Mouse (Mus musculus): ENCODE data around the gene Lrrc8b. TPM values are rescaled to one million over a fixed set of nuclear protein-coding genes. Genes with fewer than 3 reads are reported as not detected.

Gene Lrrc8b
- polyA plus RNA-seq, 1 experiment from 2014 or later: 9.4 TPM

GRCm38 (mm10) chr5:105494246-105494917 lies 78.8 kb downstream of the Lrrc8b start:
- 54% methylated on average over 10 of the region's 10 CpGs for WGBS
- Histone ChIP-seq H3K27me3 (replicated peaks; ENCODE audit: control insufficient read depth, insufficient read depth, low read length) (0 out of 2 replicates have a peak, but pooled peaks cover 2% of the 10 kb centered on the region), H3K9me3 (ENCODE audit: control insufficient read depth, low read length) (no peaks in the 10 kb centered on the region), H3K4me3 (ENCODE audit: low read depth, low read length) (no peak overlapping the region), H3K9ac (ENCODE audit: low read depth, low read length) (no peak overlapping the region), H3K27ac (ENCODE audit: low read depth, low read length) (no peak overlapping the region), H3K4me2 (peak overlapping the region; percentile 5; the same call in 1 of the 2 replicates), H3K4me1 (replicated peaks; ENCODE audit: control insufficient read depth, insufficient read depth, low read length) (0 out of 2 replicates have a peak, but pooled peaks cover 4% of the 10 kb centered on the region), H3K36me3 (ENCODE audit: control insufficient read depth, insufficient read depth, low read length) (no peaks in the 10 kb centered on the region)
- DNase-seq (ENCODE audit: low spot score) (no peak), ATAC-seq (replicated peaks; ENCODE audit: low FRiP score) (no peak)

GRCm38 (mm10) chr5:105494918-105495901 lies 79.6 kb downstream of the Lrrc8b start:
- H3K9ac ChIP-seq (ENCODE audit: low read depth, low read length): no peak overlapping the region
- 0 out of 2 replicates have a peak, but pooled peaks cover 2% of the 10 kb centered on the region for H3K27me3 ChIP-seq (replicated peaks; ENCODE audit: control insufficient read depth, insufficient read depth, low read length)
- H3K27ac ChIP-seq (ENCODE audit: low read depth, low read length): no peak overlapping the region
- ATAC-seq (replicated peaks; ENCODE audit: low FRiP score) (peak; percentile 82), DNase-seq (ENCODE audit: low spot score) (peak; percentile 69)
- WGBS: 13% methylated on average over 22 of the region's 24 CpGs
- H3K9me3 ChIP-seq (ENCODE audit: control insufficient read depth, low read length): no peaks in the 10 kb centered on the region
- 0 out of 2 replicates have a peak, but pooled peaks cover 4% of the 10 kb centered on the region for H3K4me1 ChIP-seq (replicated peaks; ENCODE audit: control insufficient read depth, insufficient read depth, low read length)
- peak overlapping the region; percentile 19 for H3K4me3 ChIP-seq (ENCODE audit: low read depth, low read length)
- H3K4me2 ChIP-seq: peak overlapping the region; percentile 54
- no peaks in the 10 kb centered on the region for H3K36me3 ChIP-seq (ENCODE audit: control insufficient read depth, insufficient read depth, low read length)

GRCm38 (mm10) chr5:105496133-105496532 lies 80.6 kb downstream of the Lrrc8b start:
- DNase-seq (ENCODE audit: low spot score) (no peak), ATAC-seq (replicated peaks; ENCODE audit: low FRiP score) (no peak)
- no peak overlapping the region for H3K4me3 ChIP-seq (ENCODE audit: low read depth, low read length)
- H3K4me2 ChIP-seq: no peak overlapping the region
- H3K36me3 ChIP-seq (ENCODE audit: control insufficient read depth, insufficient read depth, low read length): no peaks in the 10 kb centered on the region
- H3K27ac ChIP-seq (ENCODE audit: low read depth, low read length): no peak overlapping the region
- no peaks in the 10 kb centered on the region for H3K9me3 ChIP-seq (ENCODE audit: control insufficient read depth, low read length)
- H3K4me1 ChIP-seq (replicated peaks; ENCODE audit: control insufficient read depth, insufficient read depth, low read length): 0 out of 2 replicates have a peak, but pooled peaks cover 4% of the 10 kb centered on the region
- 74% methylated on average over 4 of the region's 4 CpGs for WGBS
- H3K27me3 ChIP-seq (replicated peaks; ENCODE audit: control insufficient read depth, insufficient read depth, low read length): 0 out of 2 replicates have a peak, but pooled peaks cover 2% of the 10 kb centered on the region
- H3K9ac ChIP-seq (ENCODE audit: low read depth, low read length): no peak overlapping the region

GRCm38 (mm10) chr5:105496586-105496985 lies 81.0 kb downstream of the Lrrc8b start:
- WGBS: 80% methylated on average over 7 of the region's 7 CpGs
- no peak overlapping the region for H3K4me3 ChIP-seq (ENCODE audit: low read depth, low read length)

GRCm38 (mm10) chr5:105498429-105499000 lies 82.9 kb downstream of the Lrrc8b start:
- ATAC-seq (replicated peaks; ENCODE audit: low FRiP score): no peak

More at GRCm38 (mm10) chr5:105496586-105496985, 81.0 kb downstream of the Lrrc8b start:
- ATAC-seq (replicated peaks; ENCODE audit: low FRiP score) (no peak), DNase-seq (ENCODE audit: low spot score) (no peak)
- no peaks in the 10 kb centered on the region for H3K36me3 ChIP-seq (ENCODE audit: control insufficient read depth, insufficient read depth, low read length)
- no peaks in the 10 kb centered on the region for H3K9me3 ChIP-seq (ENCODE audit: control insufficient read depth, low read length)
- H3K9ac ChIP-seq (ENCODE audit: low read depth, low read length): no peak overlapping the region
- H3K4me1 ChIP-seq (replicated peaks; ENCODE audit: control insufficient read depth, insufficient read depth, low read length): 0 out of 2 replicates have a peak, but pooled peaks cover 4% of the 10 kb centered on the region
- no peak overlapping the region for H3K4me2 ChIP-seq
- H3K27me3 ChIP-seq (replicated peaks; ENCODE audit: control insufficient read depth, insufficient read depth, low read length): 0 out of 2 replicates have a peak, but pooled peaks cover 2% of the 10 kb centered on the region
- H3K27ac ChIP-seq (ENCODE audit: low read depth, low read length): no peak overlapping the region

GRCm38 (mm10) chr5:105499396-105499795 lies 83.8 kb downstream of the Lrrc8b start:
- Histone ChIP-seq H3K4me3 (ENCODE audit: low read depth, low read length) (no peak overlapping the region), H3K9me3 (ENCODE audit: control insufficient read depth, low read length) (no peaks in the 10 kb centered on the region; the same call in 1 of the 2 replicates), H3K9ac (ENCODE audit: low read depth, low read length) (no peak overlapping the region), H3K27me3 (replicated peaks; ENCODE audit: control insufficient read depth, insufficient read depth, low read length) (0 out of 2 replicates have a peak, but pooled peaks cover 2% of the 10 kb centered on the region), H3K4me2 (no peak overlapping the region), H3K27ac (ENCODE audit: low read depth, low read length) (no peak overlapping the region), H3K36me3 (ENCODE audit: control insufficient read depth, insufficient read depth, low read length) (no peaks in the 10 kb centered on the region), H3K4me1 (replicated peaks; ENCODE audit: control insufficient read depth, insufficient read depth, low read length) (0 out of 2 replicates have a peak, but pooled peaks cover 4% of the 10 kb centered on the region)
- WGBS: 41% methylated on average over 1 of the region's 1 CpGs
- ATAC-seq (replicated peaks; ENCODE audit: low FRiP score) (no peak; the same call in 1 of the 2 replicates), DNase-seq (ENCODE audit: low spot score) (no peak)

More at GRCm38 (mm10) chr5:105498429-105499000, 82.9 kb downstream of the Lrrc8b start:
- Histone ChIP-seq H3K9ac (ENCODE audit: low read depth, low read length) (no peak overlapping the region), H3K4me2 (no peak overlapping the region), H3K36me3 (ENCODE audit: control insufficient read depth, insufficient read depth, low read length) (no peaks in the 10 kb centered on the region), H3K27ac (ENCODE audit: low read depth, low read length) (no peak overlapping the region), H3K4me3 (ENCODE audit: low read depth, low read length) (no peak overlapping the region), H3K9me3 (ENCODE audit: control insufficient read depth, low read length) (no peaks in the 10 kb centered on the region; the same call in 1 of the 2 replicates), H3K4me1 (replicated peaks; ENCODE audit: control insufficient read depth, insufficient read depth, low read length) (0 out of 2 replicates have a peak, but pooled peaks cover 4% of the 10 kb centered on the region), H3K27me3 (replicated peaks; ENCODE audit: control insufficient read depth, insufficient read depth, low read length) (0 out of 2 replicates have a peak, but pooled peaks cover 2% of the 10 kb centered on the region)
- WGBS: 71% methylated on average over 4 of the region's 4 CpGs
- no peak for DNase-seq (ENCODE audit: low spot score)

- Histone ChIP-seq H3K27me3 (replicated peaks; ENCODE audit: control insufficient read depth, insufficient read depth, low read length) (0 out of 2 replicates have a peak, but pooled peaks cover 2% of the 10 kb centered on the region), H3K4me2 (no peak overlapping the region), H3K36me3 (ENCODE audit: control insufficient read depth, insufficient read depth, low read length) (no peaks in the 10 kb centered on the region), H3K9me3 (ENCODE audit: control insufficient read depth, low read length) (no peaks in the 10 kb centered on the region; the same call in 1 of the 2 replicates), H3K27ac (ENCODE audit: low read depth, low read length) (no peak overlapping the region), H3K4me3 (ENCODE audit: low read depth, low read length) (no peak overlapping the region), H3K9ac (ENCODE audit: low read depth, low read length) (no peak overlapping the region), H3K4me1 (replicated peaks; ENCODE audit: control insufficient read depth, insufficient read depth, low read length) (0 out of 2 replicates have a peak, but pooled peaks cover 4% of the 10 kb centered on the region)
- DNase-seq (ENCODE audit: low spot score): no peak
- ATAC-seq (replicated peaks; ENCODE audit: low FRiP score): no peak
- 64% methylated on average over 12 of the region's 12 CpGs for WGBS
Observed at GRCm38 (mm10) chr5:105500132-105501121, 84.9 kb downstream of the Lrrc8b start.
